Mouse (Mus musculus) gastrocnemius, adult 2 months (tissue): ENCODE data around the gene Olfr1316. TPM values are rescaled to one million over a fixed set of nuclear protein-coding genes. Genes with fewer than 3 reads are reported as not detected.

ENCODE experiments used
- DNase-seq: peaks from one replicate; pipeline ENCODE4 v3.0.0; 2022
- H3K27ac ChIP-seq: fragments of 200-600 bp; 2 replicates; pipeline ENCODE4 v1.8.1; 2022; ENCODE audit warnings: mild to moderate bottlenecking
- H3K4me3 ChIP-seq: fragments of 200-600 bp; 2 replicates; pipeline ENCODE4 v1.8.1; 2022; ENCODE audit warnings: mild to moderate bottlenecking, moderate library complexity
- CTCF ChIP-seq: fragments of 200-600 bp; IDR thresholded peaks from 2 replicates; pipeline ENCODE4 v1.8.1; 2022; ENCODE audit warnings: antibody characterized with exemption, mild to moderate bottlenecking, moderate library complexity
- intact Hi-C: fragments of 180-260 bp; cut with DNase I; formaldehyde crosslinking; loops from one replicate; pipeline ENCODE4 v1.15.1; 2025
- long read RNA-seq, 2 experiments: library from polyadenylated mRNA; stranded (forward); transcript quantifications; one replicate each; pipeline ENCODE4 v2.0.0; 2021
- total RNA-seq, 2 experiments: library from RNA; stranded (reverse); gene quantifications; 2 replicates each; pipeline ENCODE4 v1.2.3; 2021

Gene Olfr1316
- total RNA-seq = not detected
- long read RNA-seq, experiment 1 = 0 reads
- long read RNA-seq, experiment 2 = 0 reads

DNA sequence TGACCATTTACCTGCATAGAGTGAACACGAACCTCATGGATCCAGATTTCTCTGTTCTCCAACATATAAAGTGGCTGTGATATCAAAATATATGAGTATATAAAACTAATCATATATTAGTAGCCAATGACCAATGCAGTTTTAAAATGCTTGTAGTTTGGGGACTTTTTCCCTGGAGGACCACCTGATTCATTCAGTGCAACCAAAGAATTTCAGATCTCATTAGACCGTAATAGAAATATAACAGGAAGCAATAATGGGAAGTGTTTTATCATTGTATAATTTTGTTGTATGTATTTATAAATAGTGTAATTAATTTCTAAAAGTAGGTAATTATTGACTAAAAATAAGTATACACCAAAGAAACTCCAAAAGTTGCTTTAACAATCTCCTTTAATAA lies at the start of gene Olfr1316:
TSS of gene Olfr1316 (minus strand) at position 101 of the 400 bp plus-strand sequence.
- no peak for TF ChIP-seq CTCF
- intact Hi-C loops = no loop called here
- no peak for DNase-seq
- no peak within 1 kb of the TSS for H3K4me3 ChIP-seq
- H3K27ac ChIP-seq = no peak within 1 kb of the TSS

DNA sequence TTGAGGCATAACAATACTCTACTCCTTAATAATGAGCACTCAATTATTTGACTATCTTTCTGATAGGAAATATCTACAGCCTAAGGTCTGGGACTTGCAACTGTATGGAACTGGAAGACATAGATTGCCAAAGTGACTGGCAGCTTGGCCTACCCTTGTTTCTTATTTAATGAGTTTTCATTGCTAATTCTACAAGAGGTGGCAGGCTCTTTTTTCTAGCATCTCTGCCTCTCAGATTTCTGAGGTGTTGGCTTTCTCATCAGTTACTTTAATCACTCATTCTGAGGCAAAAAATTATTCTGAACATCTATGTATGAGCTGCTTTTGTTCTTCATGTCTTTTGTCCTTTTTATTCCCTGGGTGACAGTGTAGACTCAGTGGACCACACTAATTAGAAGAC lies 19.1 kb upstream of the Olfr1316 start, which contains the start of gene Olfr1318:
TSS of gene Olfr1318 (plus strand) at position 301 of the 400 bp plus-strand sequence.
- no peak for DNase-seq
- intact Hi-C loops = no loop called here
- Histone ChIP-seq H3K27ac (no peak within 1 kb of the TSS), H3K4me3 (no peak within 1 kb of the TSS)
- TF ChIP-seq CTCF = no peak

- intact Hi-C loops = no loop called here
- Histone ChIP-seq H3K4me3 (no peak within 1 kb of the TSS), H3K27ac (no peak within 1 kb of the TSS)
- TF ChIP-seq CTCF = no peak
- no peak for DNase-seq
Measured at GRCm38 (mm10) chr2:112140029-112140428, 5.3 kb upstream of the Olfr1316 start, which contains the start of gene Olfr1317. Gene Olfr1317 (plus strand): TSS chr2:112140329.

- Histone ChIP-seq H3K4me3 (no peak within 1 kb of the TSS), H3K27ac (no peak within 1 kb of the TSS)
- DNase-seq = no peak
- intact Hi-C loops = no loop called here
- no peak for TF ChIP-seq CTCF
Measured at GRCm38 (mm10) chr2:112115340-112115739, 19.4 kb downstream of the Olfr1316 start, which contains the start of gene Olfr1315-ps1. Gene Olfr1315-ps1 (minus strand): TSS chr2:112115440.

DNA sequence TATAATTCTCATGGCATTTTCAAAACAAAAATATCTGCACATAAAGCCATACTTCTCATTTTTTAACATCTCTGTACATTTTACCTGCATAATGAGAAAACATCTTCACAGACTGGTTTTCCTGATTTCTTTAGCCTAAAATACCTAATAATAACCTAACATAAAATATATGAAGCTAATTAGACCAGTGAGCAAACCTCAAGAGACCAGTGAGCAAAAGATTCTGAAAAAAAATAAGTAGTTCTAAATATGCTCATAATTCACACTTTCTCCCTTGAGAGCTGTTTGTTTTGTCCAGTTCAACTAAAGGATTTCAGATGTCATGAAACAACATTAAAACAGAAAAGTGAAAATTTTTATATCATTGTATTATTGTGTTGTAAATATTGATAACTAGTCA lies 38.1 kb downstream of the Olfr1316 start, which contains the start of gene Olfr1314:
TSS of gene Olfr1314 (minus strand) at position 101 of the 400 bp plus-strand sequence.
- Histone ChIP-seq H3K27ac (no peak within 1 kb of the TSS), H3K4me3 (no peak within 1 kb of the TSS)
- DNase-seq = no peak
- intact Hi-C loops = no loop called here
- TF ChIP-seq CTCF = no peak

DNA sequence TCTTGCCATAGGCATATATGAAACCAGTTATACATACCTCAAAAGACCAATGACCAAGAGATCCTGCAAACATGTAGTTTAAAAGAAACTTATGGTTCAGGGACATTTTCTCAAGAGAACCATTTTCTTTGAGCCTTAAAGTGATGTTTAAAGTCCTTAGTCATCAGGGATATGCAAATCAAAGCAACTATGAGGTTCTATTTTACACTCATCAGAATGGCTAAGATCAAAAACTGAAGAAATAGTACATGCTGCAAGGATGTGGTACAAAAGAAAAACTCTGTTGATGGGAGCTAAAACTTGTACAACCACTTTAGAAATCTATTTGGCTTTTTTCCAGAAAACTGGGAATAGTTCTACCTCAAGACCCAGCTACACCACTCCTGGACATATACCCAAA lies 57.0 kb downstream of the Olfr1316 start, which contains the start of gene Olfr1313:
TSS of gene Olfr1313 (minus strand) at position 101 of the 400 bp plus-strand sequence.
- no peak for TF ChIP-seq CTCF
- no peak within 1 kb of the TSS for H3K4me3 ChIP-seq
- no peak for DNase-seq
- intact Hi-C loops = no loop called here
- no peak within 1 kb of the TSS for H3K27ac ChIP-seq

Other genes starting within 250 kb of the Olfr1316 start
- not detected for gene Olfr1306, start 218.7 kb downstream of the Olfr1316 start, total RNA-seq
- gene Olfr1307, start 185.5 kb downstream of the Olfr1316 start, total RNA-seq = not detected
- not detected for gene Olfr1308, start 170.0 kb downstream of the Olfr1316 start, total RNA-seq
- gene Olfr1309, start 144.7 kb downstream of the Olfr1316 start, total RNA-seq = not detected
- not detected for gene Olfr1310, start 122.3 kb downstream of the Olfr1316 start, total RNA-seq
- gene Olfr1311, start 110.6 kb downstream of the Olfr1316 start, total RNA-seq = not detected
- not detected for gene Olfr1312, start 84.7 kb downstream of the Olfr1316 start, total RNA-seq
- not detected for gene Olfr1313, start 57.1 kb downstream of the Olfr1316 start, total RNA-seq
- gene Olfr1314, start 38.2 kb downstream of the Olfr1316 start, total RNA-seq = not detected
- gene Olfr1315-ps1, start 19.5 kb downstream of the Olfr1316 start, total RNA-seq = not detected
- gene Olfr1317, start 5.4 kb upstream of the Olfr1316 start, total RNA-seq = not detected
- gene Olfr1318, start 19.2 kb upstream of the Olfr1316 start, total RNA-seq = not detected
- 1 to 10 TPM in 1 of 2 experiments, under 1 TPM in 1; 0.99 to 1.5 TPM for gene Lpcat4, start 104.5 kb upstream of the Olfr1316 start, total RNA-seq
- gene Nutm1, start 124.3 kb upstream of the Olfr1316 start, total RNA-seq = not detected
- 10 to 100 TPM; 51.6 to 64.3 TPM for gene Nop10, start 126.9 kb upstream of the Olfr1316 start, total RNA-seq
- 10 to 100 TPM; 25.5 to 26.6 TPM for gene Slc12a6, start 130.8 kb upstream of the Olfr1316 start, total RNA-seq
- gene Gm21985, start 131.3 kb upstream of the Olfr1316 start, total RNA-seq = 1 to 10 TPM in 1 of 2 experiments, under 1 TPM in 1; 0.71 to 1.8 TPM
- gene Emc4, start 233.1 kb upstream of the Olfr1316 start, total RNA-seq = 10 to 100 TPM; 68.4 to 75.8 TPM
- 1 to 10 TPM; 2.1 to 3.2 TPM for gene Katnbl1, start 244.2 kb upstream of the Olfr1316 start, total RNA-seq